Mouse (Mus musculus) embryonic facial prominence, embryonic 14.5 days (tissue): Measurements from ENCODE around the gene Ptpre. TPM values are rescaled to one million over a fixed set of nuclear protein-coding genes. Genes with fewer than 3 reads are reported as not detected.
A peak's percentile ranks its signal among the peaks of the same experiment; 100 is the strongest.
"Not testable (repeated sequence)": the region's sequence is repeated elsewhere in the genome, so short reads cannot be mapped to it uniquely, and the experiment has no call there.

Source experiments
- ATAC-seq: fragments of 200-750 bp; cut with Nextera tagmentation; 2 replicates; pipeline ENCODE4 v1.8.0; 2017; ENCODE audit warnings: low read depth, moderate number of reproducible peaks, moderate TSS enrichment
- DNase-seq: peaks from one replicate; pipeline ENCODE4 v3.0.0-alpha.2; 2015; ENCODE audit warnings: low spot score
- H3K27ac ChIP-seq: fragments of 300-500 bp; sonication (generic); replicated peaks from 2 replicates; pipeline ENCODE4 v1.5.1; 2014; ENCODE audit warnings: low read depth, mild to moderate bottlenecking, low read length, moderate library complexity
- H3K27me3 ChIP-seq: fragments of 300-500 bp; sonication (generic); replicated peaks from 2 replicates; pipeline ENCODE4 v1.6.1; 2014; ENCODE audit warnings: low read length; ENCODE audit not compliant: control insufficient read depth, insufficient read depth
- H3K36me3 ChIP-seq: fragments of 300-500 bp; sonication (generic); 2 replicates; pipeline ENCODE4 v1.6.1; 2014; ENCODE audit warnings: low read length, mixed read lengths; ENCODE audit not compliant: control insufficient read depth, insufficient read depth
- H3K4me1 ChIP-seq: fragments of 300-500 bp; sonication (generic); 2 replicates; pipeline ENCODE4 v1.6.1; 2014; ENCODE audit warnings: antibody characterized with exemption, low read length; ENCODE audit not compliant: control insufficient read depth, insufficient read depth
- H3K4me2 ChIP-seq: fragments of 300-500 bp; sonication (generic); 2 replicates; pipeline ENCODE4 v1.6.1; 2014; ENCODE audit warnings: low read depth, mild to moderate bottlenecking, low read length, moderate library complexity, mixed read lengths
- H3K4me3 ChIP-seq: fragments of 300-500 bp; sonication (generic); 2 replicates; pipeline ENCODE4 v1.5.1; 2014; ENCODE audit warnings: low read depth, mild to moderate bottlenecking, low read length
- H3K9ac ChIP-seq: fragments of 300-500 bp; sonication (generic); 2 replicates; pipeline ENCODE4 v1.6.1; 2014; ENCODE audit warnings: low read depth, mild to moderate bottlenecking, low read length, moderate library complexity, mixed read lengths
- H3K9me3 ChIP-seq: fragments of 300-500 bp; sonication (generic); 2 replicates; pipeline ENCODE4 v1.6.1; 2016; ENCODE audit warnings: low read length; ENCODE audit not compliant: control insufficient read depth
- WGBS: fragments of 180-500 bp; shearing (Covaris S2); extraction: QIAGEN DNeasy Blood & Tissue Kit; methylation state at CpG from one replicate; pipeline ENCODE4 v1.1.7; 2014; 5-methylcytosine and 5-hydroxymethylcytosine counted together
- polyA plus RNA-seq: library from polyadenylated mRNA; unstranded; fragments of >200 nt; fragmentation: Nextera tagmentation; extraction: Ambion mirVana; gene quantifications from 2 replicates; pipeline ENCODE4 v1.2.1, GENCODE M21; 2014

The Ptpre gene
- polyA plus RNA-seq, 1 experiment from 2014 or later: 4.1 TPM

DNA sequence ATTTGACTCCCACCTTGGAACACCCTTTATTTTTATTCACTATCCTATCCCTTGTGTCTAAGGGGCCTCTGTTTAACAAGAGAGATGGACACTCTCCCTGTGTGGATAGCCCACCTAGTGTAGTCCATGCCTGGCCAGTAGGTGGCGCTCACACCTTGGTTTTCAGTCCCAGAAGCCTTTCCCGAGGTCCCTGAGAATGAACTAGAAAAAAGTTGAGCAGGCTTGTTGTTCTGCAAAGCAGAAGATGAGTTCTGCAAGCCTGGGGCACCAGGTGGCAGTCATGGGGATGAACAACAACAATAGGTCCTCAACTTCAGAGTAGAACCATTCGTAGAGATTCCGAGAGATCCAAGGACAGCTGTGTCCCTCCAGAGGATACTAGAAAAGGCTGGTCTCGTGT lies 143.1 kb downstream of the Ptpre start:
- Histone ChIP-seq H3K4me1 (no peaks in the 10 kb centered on the region), H3K27ac (no peak overlapping the region), H3K9me3 (no peaks in the 10 kb centered on the region), H3K4me2 (no peak overlapping the region), H3K9ac (no peak overlapping the region), H3K4me3 (no peak overlapping the region), H3K36me3 (peaks cover 6% of the 10 kb centered on the region), H3K27me3 (no peaks in the 10 kb centered on the region)
- ATAC-seq (no peak), DNase-seq (peak; percentile 61)
- 72% methylated on average over 5 of the region's 5 CpGs for WGBS

DNA sequence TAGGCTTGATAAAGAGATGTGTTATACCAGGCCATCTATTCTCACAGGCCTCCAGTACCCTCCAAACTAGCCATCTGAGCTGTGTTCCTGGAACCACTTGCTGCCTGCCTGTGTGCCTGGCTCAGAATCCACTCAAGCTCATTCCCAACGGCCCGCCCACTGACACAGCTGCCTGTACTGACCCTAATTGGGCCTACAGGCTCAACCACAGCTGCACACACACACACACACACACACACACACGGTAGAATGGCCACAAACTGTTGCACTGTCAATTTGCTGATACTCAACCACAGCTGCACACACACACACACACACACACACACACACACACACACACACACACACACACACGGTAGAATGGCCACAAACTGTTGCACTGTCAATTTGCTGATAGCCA lies 146.8 kb downstream of the Ptpre start:
- peaks cover 39% of the 10 kb centered on the region for H3K36me3 ChIP-seq
- not testable (repeated sequence) for H3K27ac ChIP-seq, H3K9me3 ChIP-seq, H3K27me3 ChIP-seq, H3K9ac ChIP-seq, H3K4me1 ChIP-seq, H3K4me2 ChIP-seq, H3K4me3 ChIP-seq
- peak; percentile 53 for DNase-seq
- WGBS: 50% methylated on average over 4 of the region's 4 CpGs
- 0 out of 2 replicates have a peak, but pooled peaks have one; percentile 51 for ATAC-seq

DNA sequence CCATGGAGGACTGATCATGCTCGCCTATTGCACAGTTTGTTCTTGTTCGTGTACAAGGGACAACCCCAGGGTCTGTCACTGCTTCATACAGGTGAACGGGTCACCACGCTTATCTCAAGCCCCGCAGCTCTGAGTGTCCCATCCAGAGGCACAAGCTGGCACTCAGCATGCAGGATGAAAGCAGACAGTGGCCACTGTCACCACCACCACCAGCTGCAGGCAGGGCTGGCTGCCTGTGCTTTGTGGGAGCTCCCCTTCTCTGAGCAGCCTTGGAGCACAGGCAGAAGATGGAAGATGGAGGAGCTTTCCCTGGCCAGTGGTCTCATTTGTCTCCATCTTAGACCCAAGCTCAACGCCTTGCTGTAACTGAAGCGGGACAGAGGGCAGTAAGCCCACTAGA lies 147.7 kb downstream of the Ptpre start:
- DNase-seq: no peak
- Histone ChIP-seq H3K4me3 (no peak overlapping the region), H3K4me1 (no peaks in the 10 kb centered on the region), H3K36me3 (peaks cover 45% of the 10 kb centered on the region), H3K27ac (no peak overlapping the region), H3K4me2 (no peak overlapping the region), H3K9me3 (no peaks in the 10 kb centered on the region), H3K27me3 (no peaks in the 10 kb centered on the region), H3K9ac (no peak overlapping the region)
- 90% methylated on average over 7 of the region's 7 CpGs for WGBS
- no peak for ATAC-seq

DNA sequence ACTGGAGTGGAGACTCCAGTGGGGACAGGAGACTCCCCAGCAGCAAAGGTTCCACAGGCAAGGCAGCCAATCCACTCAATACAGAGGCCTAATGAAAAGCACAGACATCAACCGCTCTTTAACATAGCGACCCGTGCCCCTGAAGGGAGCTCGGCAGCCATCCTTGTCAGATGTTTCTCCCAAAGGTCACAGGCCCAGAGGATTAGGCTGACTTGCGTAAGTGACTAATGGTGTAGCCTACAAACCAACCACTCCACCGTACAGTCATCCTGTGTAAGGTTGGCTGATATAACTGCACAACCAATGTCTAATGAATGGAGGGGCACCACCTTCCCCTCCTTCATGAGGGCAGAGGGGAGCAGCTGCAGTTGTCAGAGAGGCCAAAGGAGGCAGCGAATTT lies 152.1 kb downstream of the Ptpre start:
- Histone ChIP-seq H3K4me3 (no peak overlapping the region), H3K9me3 (no peaks in the 10 kb centered on the region), H3K27me3 (no peaks in the 10 kb centered on the region), H3K27ac (no peak overlapping the region), H3K9ac (no peak overlapping the region), H3K36me3 (peaks cover 87% of the 10 kb centered on the region), H3K4me2 (no peak overlapping the region), H3K4me1 (no peaks in the 10 kb centered on the region)
- WGBS: 91% methylated on average over 7 of the region's 7 CpGs
- no peak for DNase-seq
- ATAC-seq: no peak

DNA sequence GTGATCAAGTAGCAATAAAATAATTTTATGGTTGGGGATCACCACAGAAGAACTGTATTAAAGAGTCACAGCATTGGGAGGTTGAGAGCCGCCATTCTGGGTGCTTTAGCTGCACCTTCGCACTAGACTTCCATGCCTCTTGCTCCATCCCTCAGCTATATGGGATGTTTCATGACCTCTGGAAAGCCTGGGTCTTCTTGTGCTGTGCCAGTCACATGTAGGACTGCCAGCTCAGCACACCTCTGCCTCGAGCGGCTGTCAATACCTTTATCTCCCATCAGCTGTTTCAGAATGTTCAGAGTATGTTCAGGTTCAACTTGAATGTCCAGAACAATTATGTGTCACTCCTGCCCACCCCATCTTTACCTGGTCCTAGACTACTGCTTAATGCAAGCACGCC lies 154.7 kb downstream of the Ptpre start:
- no peaks in the 10 kb centered on the region for H3K27me3 ChIP-seq
- H3K4me1 ChIP-seq: no peaks in the 10 kb centered on the region
- DNase-seq: no peak
- no peak overlapping the region for H3K9ac ChIP-seq
- no peak overlapping the region for H3K27ac ChIP-seq
- H3K9me3 ChIP-seq: no peaks in the 10 kb centered on the region
- no peak for ATAC-seq
- no peak overlapping the region for H3K4me3 ChIP-seq
- H3K36me3 ChIP-seq: peaks cover 91% of the 10 kb centered on the region
- H3K4me2 ChIP-seq: no peak overlapping the region
- WGBS: 93% methylated on average over 5 of the region's 5 CpGs

DNA sequence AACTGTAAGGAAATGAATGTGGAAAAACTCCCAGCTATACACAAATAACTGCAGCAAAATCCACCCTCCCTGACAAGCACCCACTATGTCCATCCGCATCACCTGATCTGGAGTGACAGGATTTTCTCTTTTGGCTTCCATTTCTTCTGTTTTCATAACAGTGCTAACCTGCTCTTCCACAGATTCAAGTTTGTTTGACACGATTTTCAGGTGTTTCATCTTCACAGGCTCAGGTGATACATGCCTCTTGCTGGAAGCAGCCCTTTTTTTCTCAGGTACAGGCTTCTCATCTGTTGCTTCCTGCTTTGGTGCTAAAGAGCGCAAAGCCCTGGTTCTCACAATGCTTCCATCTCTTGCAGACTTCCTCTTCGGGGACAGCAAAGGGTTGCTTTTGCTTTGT lies 156.8 kb downstream of the Ptpre start:
- ATAC-seq: no peak
- Histone ChIP-seq H3K27me3 (no peaks in the 10 kb centered on the region), H3K9me3 (no peaks in the 10 kb centered on the region), H3K9ac (no peak overlapping the region), H3K4me1 (no peaks in the 10 kb centered on the region), H3K4me2 (no peak overlapping the region), H3K4me3 (no peak overlapping the region), H3K27ac (no peak overlapping the region), H3K36me3 (peaks cover 95% of the 10 kb centered on the region)
- no peak for DNase-seq
- 86% methylated on average over 4 of the region's 4 CpGs for WGBS

DNA sequence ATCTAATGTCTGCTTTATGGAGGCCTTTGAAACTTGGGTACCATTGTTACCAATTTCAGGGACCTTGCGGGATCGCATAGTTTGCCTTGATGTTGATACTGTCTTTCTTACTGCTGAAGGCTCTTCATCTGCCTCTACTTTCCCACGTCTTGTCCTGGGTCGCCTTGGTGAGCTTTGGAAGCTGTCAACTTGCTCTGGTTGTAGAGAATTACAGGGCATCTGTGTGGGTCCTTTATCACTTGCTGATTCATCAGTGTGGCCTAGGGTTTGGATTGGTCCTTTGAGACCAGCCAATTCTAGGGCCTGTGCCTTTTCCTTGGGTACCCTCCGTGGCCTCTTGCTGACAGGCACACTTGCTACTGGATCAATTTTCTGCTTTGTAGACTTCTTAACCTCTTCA lies 157.5 kb downstream of the Ptpre start:
- Histone ChIP-seq H3K27ac (no peak overlapping the region), H3K36me3 (peaks cover 96% of the 10 kb centered on the region), H3K4me2 (no peak overlapping the region), H3K9ac (no peak overlapping the region), H3K4me3 (no peak overlapping the region), H3K9me3 (no peaks in the 10 kb centered on the region), H3K27me3 (no peaks in the 10 kb centered on the region), H3K4me1 (no peaks in the 10 kb centered on the region)
- DNase-seq (no peak), ATAC-seq (no peak)
- WGBS: 97% methylated on average over 5 of the region's 5 CpGs

DNA sequence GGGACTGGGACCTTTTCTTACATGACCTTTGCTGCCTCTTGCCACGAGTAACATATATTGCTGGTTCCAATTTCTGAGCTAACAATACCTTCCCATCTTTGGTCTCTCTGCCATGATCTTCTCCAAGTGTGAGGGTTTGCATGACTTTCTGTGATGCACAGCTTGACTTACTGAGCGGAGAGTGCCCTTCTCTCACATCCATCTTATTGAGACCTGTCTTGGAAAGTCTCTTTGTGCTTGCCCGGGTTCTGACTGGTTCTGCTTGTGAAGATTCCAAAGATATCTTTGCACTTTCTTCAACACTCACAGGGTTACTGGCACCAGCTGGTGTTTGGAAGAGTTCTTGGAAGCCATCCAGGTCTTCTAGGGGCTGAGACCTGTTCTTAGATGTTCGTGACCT lies 158.8 kb downstream of the Ptpre start:
- WGBS: 88% methylated on average over 4 of the region's 4 CpGs
- Histone ChIP-seq H3K9me3 (no peaks in the 10 kb centered on the region), H3K36me3 (peaks cover 98% of the 10 kb centered on the region), H3K9ac (no peak overlapping the region), H3K27me3 (no peaks in the 10 kb centered on the region), H3K27ac (no peak overlapping the region), H3K4me3 (no peak overlapping the region), H3K4me1 (no peaks in the 10 kb centered on the region), H3K4me2 (no peak overlapping the region)
- ATAC-seq (no peak), DNase-seq (no peak)

DNA sequence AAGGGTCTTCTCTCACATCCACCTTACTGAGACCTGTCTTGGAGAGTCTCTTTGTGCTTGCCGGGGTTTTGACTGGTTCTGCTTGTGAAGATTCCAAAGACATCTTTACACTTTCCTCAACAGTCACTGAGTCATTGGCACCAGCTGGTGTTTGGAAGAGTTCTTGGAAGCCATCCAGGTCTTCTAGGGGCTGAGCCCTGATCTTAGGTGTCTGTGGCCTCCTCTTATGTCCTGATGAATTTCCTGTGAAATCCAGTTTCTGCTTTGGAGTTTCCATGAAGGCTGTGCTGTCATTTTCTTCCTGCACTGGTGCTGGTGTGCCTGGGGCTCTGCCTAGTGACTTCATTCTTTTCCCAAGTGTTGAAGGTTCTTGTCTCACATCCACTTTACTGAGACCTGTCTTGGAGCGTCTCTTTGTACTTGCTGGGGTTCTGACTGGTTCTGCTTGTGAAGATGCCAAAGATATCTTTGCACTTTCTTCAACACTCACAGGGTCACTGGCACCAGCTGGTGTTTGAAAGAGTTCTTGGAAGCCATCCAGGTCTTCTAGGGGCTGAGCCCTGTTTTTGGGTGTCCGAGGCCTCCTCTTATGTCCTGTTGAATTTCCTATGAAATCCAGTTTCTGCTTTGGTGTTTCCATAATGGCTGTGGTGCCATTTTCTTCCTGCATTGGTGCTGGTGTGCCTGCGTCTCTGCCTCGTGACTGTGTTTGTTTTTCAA lies 159.9 kb downstream of the Ptpre start:
- WGBS: 88% methylated on average over 5 of the region's 5 CpGs
- H3K36me3 ChIP-seq: peaks cover 98% of the 10 kb centered on the region
- H3K4me3 ChIP-seq, H3K4me1 ChIP-seq, ATAC-seq, H3K9ac ChIP-seq, DNase-seq, H3K4me2 ChIP-seq, H3K27me3 ChIP-seq, H3K9me3 ChIP-seq, H3K27ac ChIP-seq: not testable (repeated sequence)
